Mouse (Mus musculus): ENCODE measurements around the gene Rreb1. TPM values are rescaled to one million over a fixed set of nuclear protein-coding genes. Genes with fewer than 3 reads are reported as not detected.

Rreb1 gene
- polyA plus RNA-seq, 1 experiment from 2014 or later, result 3.0 TPM

GRCm38 (mm10) chr13:37751154-37751950 is 26.8 kb upstream of the Rreb1 start:
- no peaks in the 10 kb centered on the region for H3K9me3 ChIP-seq (ENCODE audit: control insufficient read depth, low read length)
- no peak overlapping the region for H3K4me2 ChIP-seq (ENCODE audit: low read depth, low read length)
- 65% methylated on average over 9 of the region's 9 CpGs for WGBS
- H3K9ac ChIP-seq (replicated peaks; ENCODE audit: low read depth, low read length), result no peak overlapping the region
- no peak overlapping the region for H3K27ac ChIP-seq (ENCODE audit: low read depth, low read length)
- no peak for ATAC-seq (ENCODE audit: low read depth)
- H3K4me3 ChIP-seq (ENCODE audit: low read depth, low read length), result no peak overlapping the region
- H3K27me3 ChIP-seq (ENCODE audit: control insufficient read depth, insufficient read depth, low read length), result no peaks in the 10 kb centered on the region
- no peaks in the 10 kb centered on the region for H3K4me1 ChIP-seq (ENCODE audit: control insufficient read depth, insufficient read depth, low read length)
- H3K36me3 ChIP-seq (ENCODE audit: control insufficient read depth, insufficient read depth, low read length), result no peaks in the 10 kb centered on the region

- Histone ChIP-seq H3K9ac (replicated peaks; ENCODE audit: low read depth, low read length) (no peak overlapping the region), H3K36me3 (ENCODE audit: control insufficient read depth, insufficient read depth, low read length) (no peaks in the 10 kb centered on the region), H3K27me3 (ENCODE audit: control insufficient read depth, insufficient read depth, low read length) (no peaks in the 10 kb centered on the region), H3K4me1 (ENCODE audit: control insufficient read depth, insufficient read depth, low read length) (no peaks in the 10 kb centered on the region), H3K27ac (ENCODE audit: low read depth, low read length) (no peak overlapping the region), H3K4me3 (ENCODE audit: low read depth, low read length) (no peak overlapping the region), H3K9me3 (ENCODE audit: control insufficient read depth, low read length) (no peaks in the 10 kb centered on the region), H3K4me2 (ENCODE audit: low read depth, low read length) (no peak overlapping the region)
- ATAC-seq (ENCODE audit: low read depth), result no peak
- 87% methylated on average over 10 of the region's 10 CpGs for WGBS
These were observed 18.7 kb upstream of the Rreb1 start for GRCm38 (mm10) chr13:37759341-37760012.

- no peaks in the 10 kb centered on the region for H3K9me3 ChIP-seq (ENCODE audit: control insufficient read depth, low read length)
- WGBS, result 18% methylated on average over 3 of the region's 3 CpGs
- no peaks in the 10 kb centered on the region for H3K36me3 ChIP-seq (ENCODE audit: control insufficient read depth, insufficient read depth, low read length)
- no peak overlapping the region for H3K4me2 ChIP-seq (ENCODE audit: low read depth, low read length)
- H3K9ac ChIP-seq (replicated peaks; ENCODE audit: low read depth, low read length), result no peak overlapping the region
- no peak overlapping the region for H3K27ac ChIP-seq (ENCODE audit: low read depth, low read length)
- no peak overlapping the region for H3K4me3 ChIP-seq (ENCODE audit: low read depth, low read length)
- no peak for ATAC-seq (ENCODE audit: low read depth)
- H3K27me3 ChIP-seq (ENCODE audit: control insufficient read depth, insufficient read depth, low read length), result no peaks in the 10 kb centered on the region
- no peaks in the 10 kb centered on the region for H3K4me1 ChIP-seq (ENCODE audit: control insufficient read depth, insufficient read depth, low read length)
These were observed 18.2 kb upstream of the Rreb1 start for GRCm38 (mm10) chr13:37760013-37760342.

GRCm38 (mm10) chr13:37760373-37760772 is 17.8 kb upstream of the Rreb1 start:
- ATAC-seq (ENCODE audit: low read depth), result no peak
- H3K9me3 ChIP-seq (ENCODE audit: control insufficient read depth, low read length), result no peaks in the 10 kb centered on the region
- 26% methylated on average over 3 of the region's 3 CpGs for WGBS

GRCm38 (mm10) chr13:37760957-37761941 is 17.0 kb upstream of the Rreb1 start:
- Histone ChIP-seq H3K27me3 (ENCODE audit: control insufficient read depth, insufficient read depth, low read length) (no peaks in the 10 kb centered on the region), H3K4me3 (ENCODE audit: low read depth, low read length) (no peak overlapping the region), H3K36me3 (ENCODE audit: control insufficient read depth, insufficient read depth, low read length) (no peaks in the 10 kb centered on the region), H3K27ac (ENCODE audit: low read depth, low read length) (no peak overlapping the region), H3K9me3 (ENCODE audit: control insufficient read depth, low read length) (no peaks in the 10 kb centered on the region), H3K4me2 (ENCODE audit: low read depth, low read length) (peak overlapping the region; percentile 33), H3K4me1 (ENCODE audit: control insufficient read depth, insufficient read depth, low read length) (no peaks in the 10 kb centered on the region), H3K9ac (replicated peaks; ENCODE audit: low read depth, low read length) (no peak overlapping the region)
- no peak for ATAC-seq (ENCODE audit: low read depth)
- 16% methylated on average over 23 of the region's 23 CpGs for WGBS

More at GRCm38 (mm10) chr13:37760373-37760772, 17.8 kb upstream of the Rreb1 start:
- Histone ChIP-seq H3K27ac (ENCODE audit: low read depth, low read length) (no peak overlapping the region), H3K4me2 (ENCODE audit: low read depth, low read length) (no peak overlapping the region), H3K4me3 (ENCODE audit: low read depth, low read length) (no peak overlapping the region), H3K36me3 (ENCODE audit: control insufficient read depth, insufficient read depth, low read length) (no peaks in the 10 kb centered on the region), H3K4me1 (ENCODE audit: control insufficient read depth, insufficient read depth, low read length) (no peaks in the 10 kb centered on the region), H3K9ac (replicated peaks; ENCODE audit: low read depth, low read length) (no peak overlapping the region), H3K27me3 (ENCODE audit: control insufficient read depth, insufficient read depth, low read length) (no peaks in the 10 kb centered on the region)

- ATAC-seq (ENCODE audit: low read depth), result no peak
- Histone ChIP-seq H3K9ac (replicated peaks; ENCODE audit: low read depth, low read length) (no peak overlapping the region), H3K36me3 (ENCODE audit: control insufficient read depth, insufficient read depth, low read length) (no peaks in the 10 kb centered on the region), H3K4me3 (ENCODE audit: low read depth, low read length) (no peak overlapping the region), H3K9me3 (ENCODE audit: control insufficient read depth, low read length) (no peaks in the 10 kb centered on the region), H3K4me1 (ENCODE audit: control insufficient read depth, insufficient read depth, low read length) (no peaks in the 10 kb centered on the region), H3K4me2 (ENCODE audit: low read depth, low read length) (no peak overlapping the region), H3K27ac (ENCODE audit: low read depth, low read length) (no peak overlapping the region), H3K27me3 (ENCODE audit: control insufficient read depth, insufficient read depth, low read length) (no peaks in the 10 kb centered on the region)
- 62% methylated on average over 9 of the region's 9 CpGs for WGBS
These were observed 14.3 kb upstream of the Rreb1 start for GRCm38 (mm10) chr13:37763800-37764407.

GRCm38 (mm10) chr13:37769777-37770176 is 8.4 kb upstream of the Rreb1 start:
- H3K4me2 ChIP-seq (ENCODE audit: low read depth, low read length), result no peak overlapping the region
- no peak overlapping the region for H3K4me3 ChIP-seq (ENCODE audit: low read depth, low read length)
- ATAC-seq (ENCODE audit: low read depth), result no peak
- H3K27ac ChIP-seq (ENCODE audit: low read depth, low read length), result no peak overlapping the region
- no peaks in the 10 kb centered on the region for H3K36me3 ChIP-seq (ENCODE audit: control insufficient read depth, insufficient read depth, low read length)
- no peaks in the 10 kb centered on the region for H3K27me3 ChIP-seq (ENCODE audit: control insufficient read depth, insufficient read depth, low read length)
- H3K4me1 ChIP-seq (ENCODE audit: control insufficient read depth, insufficient read depth, low read length), result no peaks in the 10 kb centered on the region
- WGBS, result 17% methylated on average over 1 of the region's 1 CpGs
- H3K9ac ChIP-seq (replicated peaks; ENCODE audit: low read depth, low read length), result no peak overlapping the region
- H3K9me3 ChIP-seq (ENCODE audit: control insufficient read depth, low read length), result no peaks in the 10 kb centered on the region

GRCm38 (mm10) chr13:37773476-37773875 is 4.7 kb upstream of the Rreb1 start:
- no peak for ATAC-seq (ENCODE audit: low read depth)
- Histone ChIP-seq H3K4me3 (ENCODE audit: low read depth, low read length) (no peak overlapping the region), H3K27me3 (ENCODE audit: control insufficient read depth, insufficient read depth, low read length) (peaks cover 8% of the 10 kb centered on the region), H3K4me2 (ENCODE audit: low read depth, low read length) (no peak overlapping the region), H3K36me3 (ENCODE audit: control insufficient read depth, insufficient read depth, low read length) (no peaks in the 10 kb centered on the region), H3K27ac (ENCODE audit: low read depth, low read length) (no peak overlapping the region), H3K9ac (replicated peaks; ENCODE audit: low read depth, low read length) (no peak overlapping the region), H3K4me1 (ENCODE audit: control insufficient read depth, insufficient read depth, low read length) (peaks cover 6% of the 10 kb centered on the region), H3K9me3 (ENCODE audit: control insufficient read depth, low read length) (no peaks in the 10 kb centered on the region)
